Mouse (Mus musculus): ENCODE data around the gene Slit3. TPM values are rescaled to one million over a fixed set of nuclear protein-coding genes. Genes with fewer than 3 reads are reported as not detected.

Gene Slit3
- polyA plus RNA-seq, 1 experiment from 2014 or later, result 50.0 TPM

GRCm38 (mm10) chr11:35167176-35167575 is 46.2 kb downstream of the Slit3 start:
- Histone ChIP-seq H3K4me3 (no peak overlapping the region), H3K9ac (no peak overlapping the region), H3K27ac (no peak overlapping the region), H3K4me1 (no peaks in the 10 kb centered on the region; the same call in 1 of the 2 replicates), H3K9me3 (replicated peaks) (no peaks in the 10 kb centered on the region), H3K36me3 (no peaks in the 10 kb centered on the region), H3K27me3 (no peaks in the 10 kb centered on the region), H3K4me2 (replicated peaks) (no peak overlapping the region)
- ATAC-seq (ENCODE audit: low FRiP score), result no peak
- 82% methylated on average over 7 of the region's 8 CpGs for WGBS

- H3K4me1 ChIP-seq, result no peaks in the 10 kb centered on the region; the same call in 1 of the 2 replicates
- H3K4me2 ChIP-seq (replicated peaks), result no peak overlapping the region
- H3K36me3 ChIP-seq, result no peaks in the 10 kb centered on the region
- H3K9me3 ChIP-seq (replicated peaks), result no peaks in the 10 kb centered on the region
- no peak overlapping the region for H3K27ac ChIP-seq
- H3K9ac ChIP-seq, result no peak overlapping the region
- no peak for ATAC-seq (ENCODE audit: low FRiP score)
- 89% methylated on average over 6 of the region's 6 CpGs for WGBS
- no peak overlapping the region for H3K4me3 ChIP-seq
- H3K27me3 ChIP-seq, result no peaks in the 10 kb centered on the region
Observed at GRCm38 (mm10) chr11:35171505-35171904, 50.5 kb downstream of the Slit3 start.

- Histone ChIP-seq H3K27me3 (peaks cover 2% of the 10 kb centered on the region; the same call in 1 of the 2 replicates), H3K4me1 (peaks cover 8% of the 10 kb centered on the region; the same call in 1 of the 2 replicates), H3K4me2 (replicated peaks) (no peak overlapping the region), H3K36me3 (no peaks in the 10 kb centered on the region), H3K27ac (no peak overlapping the region), H3K4me3 (no peak overlapping the region), H3K9ac (no peak overlapping the region), H3K9me3 (replicated peaks) (no peaks in the 10 kb centered on the region)
- 84% methylated on average over 7 of the region's 7 CpGs for WGBS
- ATAC-seq (ENCODE audit: low FRiP score), result no peak
Observed at GRCm38 (mm10) chr11:35177564-35177963, 56.5 kb downstream of the Slit3 start.

GRCm38 (mm10) chr11:35178144-35178817 is 57.3 kb downstream of the Slit3 start:
- ATAC-seq (ENCODE audit: low FRiP score), result no peak
- H3K27me3 ChIP-seq, result peaks cover 2% of the 10 kb centered on the region; the same call in 1 of the 2 replicates
- no peak overlapping the region for H3K4me3 ChIP-seq
- peaks cover 8% of the 10 kb centered on the region; the same call in 1 of the 2 replicates for H3K4me1 ChIP-seq
- no peaks in the 10 kb centered on the region for H3K9me3 ChIP-seq (replicated peaks)
- H3K9ac ChIP-seq, result no peak overlapping the region
- H3K36me3 ChIP-seq, result no peaks in the 10 kb centered on the region
- H3K27ac ChIP-seq, result no peak overlapping the region
- WGBS, result 51% methylated on average over 24 of the region's 24 CpGs
- no peak overlapping the region for H3K4me2 ChIP-seq (replicated peaks)

GRCm38 (mm10) chr11:35179305-35179704 is 58.3 kb downstream of the Slit3 start:
- no peak for ATAC-seq (ENCODE audit: low FRiP score)
- no peak overlapping the region for H3K4me2 ChIP-seq (replicated peaks)
- H3K27ac ChIP-seq, result no peak overlapping the region
- H3K4me1 ChIP-seq, result peaks cover 8% of the 10 kb centered on the region; the same call in 1 of the 2 replicates
- H3K36me3 ChIP-seq, result no peaks in the 10 kb centered on the region
- WGBS, result 79% methylated on average over 8 of the region's 8 CpGs
- H3K27me3 ChIP-seq, result peaks cover 2% of the 10 kb centered on the region; the same call in 1 of the 2 replicates
- H3K9ac ChIP-seq, result no peak overlapping the region
- no peak overlapping the region for H3K4me3 ChIP-seq
- H3K9me3 ChIP-seq (replicated peaks), result no peaks in the 10 kb centered on the region

- no peaks in the 10 kb centered on the region for H3K9me3 ChIP-seq (replicated peaks)
- no peaks in the 10 kb centered on the region for H3K36me3 ChIP-seq
- no peak overlapping the region for H3K4me2 ChIP-seq (replicated peaks)
- no peak overlapping the region for H3K27ac ChIP-seq
- 45% methylated on average over 5 of the region's 5 CpGs for WGBS
- no peak for ATAC-seq (ENCODE audit: low FRiP score)
- H3K27me3 ChIP-seq, result peaks cover 2% of the 10 kb centered on the region; the same call in 1 of the 2 replicates
- H3K9ac ChIP-seq, result no peak overlapping the region
- no peak overlapping the region for H3K4me3 ChIP-seq
- peaks cover 8% of the 10 kb centered on the region; the same call in 1 of the 2 replicates for H3K4me1 ChIP-seq
Observed at GRCm38 (mm10) chr11:35182887-35183286, 61.9 kb downstream of the Slit3 start.

GRCm38 (mm10) chr11:35194826-35195225 is 73.8 kb downstream of the Slit3 start:
- 86% methylated on average over 6 of the region's 6 CpGs for WGBS
- H3K4me1 ChIP-seq, result no peaks in the 10 kb centered on the region
- no peak overlapping the region for H3K27ac ChIP-seq
- no peak overlapping the region for H3K4me3 ChIP-seq
- ATAC-seq (ENCODE audit: low FRiP score), result no peak
- no peaks in the 10 kb centered on the region for H3K27me3 ChIP-seq
- no peak overlapping the region for H3K4me2 ChIP-seq (replicated peaks)
- H3K9ac ChIP-seq, result no peak overlapping the region
- H3K9me3 ChIP-seq (replicated peaks), result no peaks in the 10 kb centered on the region
- H3K36me3 ChIP-seq, result no peaks in the 10 kb centered on the region

- Histone ChIP-seq H3K36me3 (no peaks in the 10 kb centered on the region), H3K27ac (no peak overlapping the region), H3K27me3 (no peaks in the 10 kb centered on the region), H3K4me2 (replicated peaks) (no peak overlapping the region), H3K4me3 (no peak overlapping the region), H3K9me3 (replicated peaks) (no peaks in the 10 kb centered on the region), H3K9ac (no peak overlapping the region), H3K4me1 (no peaks in the 10 kb centered on the region)
- no peak for ATAC-seq (ENCODE audit: low FRiP score)
- WGBS, result 85% methylated on average over 7 of the region's 7 CpGs
Observed at GRCm38 (mm10) chr11:35196777-35197176, 75.8 kb downstream of the Slit3 start.

GRCm38 (mm10) chr11:35198537-35199088 is 77.6 kb downstream of the Slit3 start:
- no peaks in the 10 kb centered on the region for H3K36me3 ChIP-seq
- H3K4me1 ChIP-seq, result peaks cover 13% of the 10 kb centered on the region
- H3K4me3 ChIP-seq, result no peak overlapping the region
- H3K27ac ChIP-seq, result no peak overlapping the region
- no peak overlapping the region for H3K9ac ChIP-seq
- no peak for ATAC-seq (ENCODE audit: low FRiP score)
- no peaks in the 10 kb centered on the region for H3K9me3 ChIP-seq (replicated peaks)
- no peak overlapping the region for H3K4me2 ChIP-seq (replicated peaks)
- H3K27me3 ChIP-seq, result no peaks in the 10 kb centered on the region
- 93% methylated on average over 6 of the region's 6 CpGs for WGBS

GRCm38 (mm10) chr11:35202332-35202731 is 81.3 kb downstream of the Slit3 start:
- H3K27me3 ChIP-seq, result no peaks in the 10 kb centered on the region
- no peak overlapping the region for H3K27ac ChIP-seq
- no peaks in the 10 kb centered on the region for H3K9me3 ChIP-seq (replicated peaks)
- no peak for ATAC-seq (ENCODE audit: low FRiP score)
- H3K4me2 ChIP-seq (replicated peaks), result no peak overlapping the region
- no peak overlapping the region for H3K9ac ChIP-seq
- WGBS, result 54% methylated on average over 5 of the region's 5 CpGs
- H3K4me3 ChIP-seq, result no peak overlapping the region
- peaks cover 25% of the 10 kb centered on the region for H3K4me1 ChIP-seq
- no peaks in the 10 kb centered on the region for H3K36me3 ChIP-seq

- no peak overlapping the region for H3K27ac ChIP-seq
- peaks cover 25% of the 10 kb centered on the region for H3K4me1 ChIP-seq
- 45% methylated on average over 10 of the region's 10 CpGs for WGBS
- no peak overlapping the region for H3K9ac ChIP-seq
- H3K36me3 ChIP-seq, result no peaks in the 10 kb centered on the region
- peak; percentile 84 for ATAC-seq (ENCODE audit: low FRiP score)
- H3K4me2 ChIP-seq (replicated peaks), result peak overlapping the region; percentile 9; the same call in 1 of the 2 replicates
- H3K9me3 ChIP-seq (replicated peaks), result no peaks in the 10 kb centered on the region
- no peaks in the 10 kb centered on the region for H3K27me3 ChIP-seq
- H3K4me3 ChIP-seq, result no peak overlapping the region
Observed at GRCm38 (mm10) chr11:35203673-35204072, 82.6 kb downstream of the Slit3 start.

- no peaks in the 10 kb centered on the region for H3K27me3 ChIP-seq
- H3K36me3 ChIP-seq, result no peaks in the 10 kb centered on the region
- no peak overlapping the region for H3K9ac ChIP-seq
- H3K9me3 ChIP-seq (replicated peaks), result no peaks in the 10 kb centered on the region
- peaks cover 25% of the 10 kb centered on the region for H3K4me1 ChIP-seq
- peak overlapping the region; percentile 9; the same call in 1 of the 2 replicates for H3K4me2 ChIP-seq (replicated peaks)
- WGBS, result 53% methylated on average over 9 of the region's 9 CpGs
- ATAC-seq (ENCODE audit: low FRiP score), result peak; percentile 50; the same call in 1 of the 2 replicates
- H3K4me3 ChIP-seq, result no peak overlapping the region
- H3K27ac ChIP-seq, result no peak overlapping the region
Observed at GRCm38 (mm10) chr11:35204084-35204483, 83.1 kb downstream of the Slit3 start.

Measured in hindbrain, embryonic 12.5 days (tissue).